Mouse (Mus musculus): ENCODE measurements around the gene Nfx1. TPM values are rescaled to one million over a fixed set of nuclear protein-coding genes. Genes with fewer than 3 reads are reported as not detected.

Gene Nfx1
- polyA plus RNA-seq, 1 experiment from 2014 or later = 27.9 TPM

DNA sequence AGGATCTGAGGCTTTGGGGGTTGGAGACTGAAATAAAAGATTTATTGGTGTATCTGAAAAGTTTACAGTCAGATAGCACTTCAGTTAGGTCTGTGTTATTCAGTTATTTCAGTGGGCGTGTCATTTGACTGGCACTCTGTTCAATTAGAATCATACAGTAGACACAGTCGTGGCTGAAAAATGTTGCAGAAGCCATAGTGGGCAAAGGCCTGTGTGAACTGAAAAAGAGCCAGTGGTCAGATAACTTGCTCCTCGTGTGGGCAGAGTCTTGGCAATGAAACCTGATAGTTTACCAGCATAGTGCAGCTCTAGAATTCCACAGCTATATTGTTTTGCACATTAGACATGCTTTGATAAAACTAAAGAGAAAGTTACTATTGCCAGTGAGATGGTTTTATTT lies 11.8 kb downstream of the Nfx1 start:
- no peak for DNase-seq (ENCODE audit: low spot score)
- TF ChIP-seq EP300 (optimal IDR thresholded peaks at IDR 0.05) (no peak), CTCF (IDR thresholded peaks at IDR 0.05; ENCODE audit: low read depth) (no peak)
- Histone ChIP-seq H3K4me2 (replicated peaks; ENCODE audit: low read depth) (no peak overlapping the region), H3K36me3 (ENCODE audit: control insufficient read depth, insufficient read depth, low read length) (peaks cover 25% of the 10 kb centered on the region), H3K9me3 (ENCODE audit: control insufficient read depth, low read length) (no peaks in the 10 kb centered on the region), H3K9ac (ENCODE audit: low read length) (no peak overlapping the region), H3K27me3 (ENCODE audit: control insufficient read depth, insufficient read depth, low read length) (no peaks in the 10 kb centered on the region), H3K4me3 (ENCODE audit: low read depth, low read length) (no peak overlapping the region), H3K27ac (replicated peaks) (no peak overlapping the region), H3K4me1 (replicated peaks; ENCODE audit: control insufficient read depth, insufficient read depth) (no peaks in the 10 kb centered on the region)
- WGBS = 61% methylated on average over 3 of the region's 3 CpGs
- ATAC-seq (ENCODE audit: low FRiP score, low TSS enrichment) = no peak

DNA sequence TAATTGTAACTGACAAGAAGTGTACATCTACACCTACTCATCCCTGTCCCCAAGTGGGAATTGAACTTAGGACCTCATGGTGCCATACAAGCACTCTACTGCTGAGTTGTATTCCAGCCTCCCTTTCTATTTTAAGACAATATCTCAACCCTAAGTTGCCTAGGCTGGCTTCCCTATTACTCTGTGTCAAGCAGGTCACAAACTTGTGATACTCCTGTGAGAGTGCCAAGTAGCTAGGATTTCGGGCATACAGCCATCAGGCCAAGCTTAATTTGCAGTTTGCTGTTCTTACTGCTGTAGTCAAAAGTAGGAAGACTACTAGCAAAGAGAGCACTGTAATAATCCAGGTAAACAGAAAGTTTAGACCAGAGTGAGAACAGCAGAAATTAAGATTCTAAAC lies 13.0 kb downstream of the Nfx1 start:
- DNase-seq (ENCODE audit: low spot score) (no peak), ATAC-seq (ENCODE audit: low FRiP score, low TSS enrichment) (no peak)
- Histone ChIP-seq H3K9ac (ENCODE audit: low read length) (no peak overlapping the region), H3K9me3 (ENCODE audit: control insufficient read depth, low read length) (no peaks in the 10 kb centered on the region), H3K27me3 (ENCODE audit: control insufficient read depth, insufficient read depth, low read length) (no peaks in the 10 kb centered on the region), H3K4me1 (replicated peaks; ENCODE audit: control insufficient read depth, insufficient read depth) (no peaks in the 10 kb centered on the region), H3K36me3 (ENCODE audit: control insufficient read depth, insufficient read depth, low read length) (peaks cover 21% of the 10 kb centered on the region), H3K27ac (replicated peaks) (no peak overlapping the region), H3K4me2 (replicated peaks; ENCODE audit: low read depth) (no peak overlapping the region), H3K4me3 (ENCODE audit: low read depth, low read length) (no peak overlapping the region)
- 90% methylated on average over 1 of the region's 1 CpGs for WGBS
- TF ChIP-seq EP300 (optimal IDR thresholded peaks at IDR 0.05) = no peak
- TF ChIP-seq CTCF (IDR thresholded peaks at IDR 0.05; ENCODE audit: low read depth) = no peak

DNA sequence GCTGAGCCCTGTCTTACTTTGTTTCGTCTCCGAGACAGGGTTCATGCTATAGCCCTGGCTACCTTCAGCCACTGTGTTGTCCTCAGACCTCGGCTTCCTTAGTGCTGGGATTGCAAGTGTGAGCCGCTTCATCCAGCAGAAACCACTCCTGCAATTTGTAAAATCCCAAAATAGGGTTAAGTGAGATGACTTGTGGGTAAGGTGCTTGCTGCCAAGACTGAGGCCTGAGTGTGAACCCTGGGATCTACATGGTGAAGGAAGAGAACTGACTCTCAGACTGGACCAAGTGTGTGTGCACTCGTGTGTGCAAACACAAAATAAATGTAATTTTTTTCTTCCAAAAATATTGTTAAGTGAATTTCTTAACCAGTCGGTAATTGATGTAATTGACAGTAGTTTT lies 18.9 kb downstream of the Nfx1 start:
- TF ChIP-seq CTCF (IDR thresholded peaks at IDR 0.05; ENCODE audit: low read depth) (no peak), EP300 (optimal IDR thresholded peaks at IDR 0.05) (no peak)
- peaks cover 35% of the 10 kb centered on the region for H3K36me3 ChIP-seq (ENCODE audit: control insufficient read depth, insufficient read depth, low read length)
- no peaks in the 10 kb centered on the region for H3K4me1 ChIP-seq (replicated peaks; ENCODE audit: control insufficient read depth, insufficient read depth)
- DNase-seq (ENCODE audit: low spot score) (no peak), ATAC-seq (ENCODE audit: low FRiP score, low TSS enrichment) (no peak)
- no peak overlapping the region for H3K9ac ChIP-seq (ENCODE audit: low read length)
- no peak overlapping the region for H3K4me2 ChIP-seq (replicated peaks; ENCODE audit: low read depth)
- 90% methylated on average over 6 of the region's 6 CpGs for WGBS
- H3K4me3 ChIP-seq (ENCODE audit: low read depth, low read length) = no peak overlapping the region
- no peaks in the 10 kb centered on the region for H3K27me3 ChIP-seq (ENCODE audit: control insufficient read depth, insufficient read depth, low read length)
- H3K9me3 ChIP-seq (ENCODE audit: control insufficient read depth, low read length) = no peaks in the 10 kb centered on the region
- H3K27ac ChIP-seq (replicated peaks) = no peak overlapping the region

DNA sequence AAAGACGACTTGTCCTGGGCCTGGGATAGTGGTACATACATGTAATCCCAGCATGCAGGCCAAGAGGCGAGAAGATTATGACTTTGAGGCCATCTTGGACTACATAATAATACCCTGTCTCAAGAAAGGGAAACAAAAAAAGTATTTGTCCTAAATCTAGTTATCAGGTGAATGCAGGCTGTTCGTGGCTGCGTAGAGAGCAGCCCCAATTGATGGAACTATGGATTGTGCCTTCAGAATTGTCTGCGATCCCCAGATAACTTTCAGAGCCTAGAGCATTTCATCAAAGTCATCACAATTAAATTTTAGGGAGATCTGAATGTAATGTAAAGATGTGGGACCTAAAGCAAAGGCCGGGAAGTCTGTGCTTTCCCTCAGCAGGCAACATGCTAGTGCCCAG lies 25.6 kb downstream of the Nfx1 start:
- WGBS = 95% methylated on average over 6 of the region's 6 CpGs
- H3K27me3 ChIP-seq (ENCODE audit: control insufficient read depth, insufficient read depth, low read length) = no peaks in the 10 kb centered on the region
- H3K4me1 ChIP-seq (replicated peaks; ENCODE audit: control insufficient read depth, insufficient read depth) = no peaks in the 10 kb centered on the region
- H3K9me3 ChIP-seq (ENCODE audit: control insufficient read depth, low read length) = no peaks in the 10 kb centered on the region
- no peak overlapping the region for H3K9ac ChIP-seq (ENCODE audit: low read length)
- no peak for TF ChIP-seq EP300 (optimal IDR thresholded peaks at IDR 0.05)
- no peak for TF ChIP-seq CTCF (IDR thresholded peaks at IDR 0.05; ENCODE audit: low read depth)
- H3K4me3 ChIP-seq (ENCODE audit: low read depth, low read length) = no peak overlapping the region
- peaks cover 39% of the 10 kb centered on the region for H3K36me3 ChIP-seq (ENCODE audit: control insufficient read depth, insufficient read depth, low read length)
- H3K4me2 ChIP-seq (replicated peaks; ENCODE audit: low read depth) = no peak overlapping the region
- ATAC-seq (ENCODE audit: low FRiP score, low TSS enrichment) (no peak), DNase-seq (ENCODE audit: low spot score) (no peak)
- no peak overlapping the region for H3K27ac ChIP-seq (replicated peaks)

DNA sequence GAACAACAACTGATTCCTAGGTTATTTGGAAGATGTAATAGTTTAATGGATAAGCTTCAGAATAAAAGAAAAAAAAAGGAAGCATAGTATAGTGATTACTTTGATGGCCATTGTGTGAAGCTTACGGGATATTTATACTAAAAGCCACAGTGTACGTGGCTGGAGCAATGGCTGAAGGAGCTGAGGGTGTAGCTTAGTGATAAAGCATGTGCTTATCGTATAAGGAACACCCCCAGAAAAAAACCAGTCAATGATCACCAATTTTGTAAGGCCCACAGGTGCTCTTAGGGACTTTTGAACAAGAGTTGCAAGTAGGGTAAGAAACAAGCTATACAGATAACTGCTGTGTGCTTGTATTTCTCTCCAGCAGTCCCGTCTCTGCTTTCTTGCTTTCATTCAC lies 27.2 kb downstream of the Nfx1 start:
- DNase-seq (ENCODE audit: low spot score) (no peak), ATAC-seq (ENCODE audit: low FRiP score, low TSS enrichment) (no peak)
- H3K4me1 ChIP-seq (replicated peaks; ENCODE audit: control insufficient read depth, insufficient read depth) = no peaks in the 10 kb centered on the region
- WGBS = 92% methylated on average over 4 of the region's 4 CpGs
- no peak overlapping the region for H3K9ac ChIP-seq (ENCODE audit: low read length)
- H3K4me2 ChIP-seq (replicated peaks; ENCODE audit: low read depth) = no peak overlapping the region
- no peak overlapping the region for H3K4me3 ChIP-seq (ENCODE audit: low read depth, low read length)
- H3K9me3 ChIP-seq (ENCODE audit: control insufficient read depth, low read length) = no peaks in the 10 kb centered on the region
- TF ChIP-seq CTCF (IDR thresholded peaks at IDR 0.05; ENCODE audit: low read depth) (no peak), EP300 (optimal IDR thresholded peaks at IDR 0.05) (no peak)
- peaks cover 38% of the 10 kb centered on the region for H3K36me3 ChIP-seq (ENCODE audit: control insufficient read depth, insufficient read depth, low read length)
- no peak overlapping the region for H3K27ac ChIP-seq (replicated peaks)
- no peaks in the 10 kb centered on the region for H3K27me3 ChIP-seq (ENCODE audit: control insufficient read depth, insufficient read depth, low read length)

DNA sequence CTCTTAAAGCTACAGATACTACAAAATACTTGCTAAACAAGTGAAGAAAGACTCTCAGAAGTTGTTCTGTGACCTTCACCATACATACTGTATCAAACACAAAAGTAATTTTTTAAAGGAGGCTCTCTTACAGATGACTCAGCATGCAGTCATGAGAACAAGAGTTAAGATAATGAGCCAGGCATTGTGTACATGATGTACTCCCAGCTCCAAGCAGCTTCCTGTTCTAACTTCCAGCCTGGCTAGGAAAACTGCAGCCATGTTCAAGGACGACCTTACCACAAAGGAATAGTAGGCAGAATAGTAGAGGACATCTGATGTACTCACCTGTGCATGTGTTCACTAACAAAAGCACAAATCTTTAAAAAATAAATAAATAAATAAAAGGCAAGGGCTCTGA lies 29.6 kb downstream of the Nfx1 start:
- ATAC-seq (ENCODE audit: low FRiP score, low TSS enrichment) (peak; percentile 80), DNase-seq (ENCODE audit: low spot score) (no peak)
- Histone ChIP-seq H3K4me2 (replicated peaks; ENCODE audit: low read depth) (no peak overlapping the region), H3K27ac (replicated peaks) (no peak overlapping the region), H3K4me3 (ENCODE audit: low read depth, low read length) (no peak overlapping the region), H3K9me3 (ENCODE audit: control insufficient read depth, low read length) (no peaks in the 10 kb centered on the region), H3K4me1 (replicated peaks; ENCODE audit: control insufficient read depth, insufficient read depth) (no peaks in the 10 kb centered on the region), H3K9ac (ENCODE audit: low read length) (no peak overlapping the region), H3K27me3 (ENCODE audit: control insufficient read depth, insufficient read depth, low read length) (no peaks in the 10 kb centered on the region), H3K36me3 (ENCODE audit: control insufficient read depth, insufficient read depth, low read length) (peaks cover 42% of the 10 kb centered on the region)
- TF ChIP-seq CTCF (IDR thresholded peaks at IDR 0.05; ENCODE audit: low read depth) (no peak), EP300 (optimal IDR thresholded peaks at IDR 0.05) (no peak)
- 73% methylated on average over 1 of the region's 1 CpGs for WGBS
